Mouse (Mus musculus): ENCODE results near the gene Abhd2. TPM values are rescaled to one million over a fixed set of nuclear protein-coding genes. Genes with fewer than 3 reads are reported as not detected.

Abhd2 gene
- total RNA-seq, 2 experiments from 2014 or later, result 67.1 to 83.8 TPM

- no peak for DNase-seq (ENCODE audit: extremely low spot score in 1 of 2, low spot score in 1 of 2)
These were observed 126.0 kb downstream of the Abhd2 start for GRCm38 (mm10) chr7:79398971-79399370.

- no peak for DNase-seq (ENCODE audit: extremely low spot score in 1 of 2, low spot score in 1 of 2)
These were observed 127.3 kb downstream of the Abhd2 start for GRCm38 (mm10) chr7:79400296-79400695.

GRCm38 (mm10) chr7:79414449-79415375 is 141.7 kb downstream of the Abhd2 start:
- DNase-seq (ENCODE audit: extremely low spot score in 1 of 2, low spot score in 1 of 2), result no peak

Other genes with a start within 250 kb of the Abhd2 start
- 1 to 10 TPM; 3.0 to 4.0 TPM for gene Acan, start 219.7 kb upstream of the Abhd2 start, total RNA-seq (2021)
- 1 to 10 TPM; 2.5 to 4.0 TPM for gene Hapln3, start 142.2 kb upstream of the Abhd2 start, total RNA-seq (2021)
- 100 to 1,000 TPM; 146 to 168 TPM for gene Mfge8, start 124.1 kb upstream of the Abhd2 start, total RNA-seq (2021)
- gene Rlbp1, start 113.8 kb downstream of the Abhd2 start, total RNA-seq (2021), result 10 to 100 TPM; 20.0 to 20.7 TPM
- under 1 TPM; 0.26 to 0.37 TPM for gene Fanci, start 118.7 kb downstream of the Abhd2 start, total RNA-seq (2021)
- 10 to 100 TPM; 74.2 to 91.0 TPM for gene Polg, start 193.2 kb downstream of the Abhd2 start, total RNA-seq (2021)